Mouse (Mus musculus) ES-E14 (cell line): ENCODE results near the gene Wdr34. TPM values are rescaled to one million over a fixed set of nuclear protein-coding genes. Genes with fewer than 3 reads are reported as not detected.

ENCODE experiments used
- DNase-seq: peaks from one replicate; pipeline ENCODE4 v3.0.0-alpha.2; 2013; ENCODE audit warnings: low read depth, low spot score
- H3K27ac ChIP-seq: 2 replicates; pipeline ENCODE4 v1.5.1; 2012; ENCODE audit warnings: low read depth, mild to moderate bottlenecking, low read length, moderate library complexity, mixed read lengths; ENCODE audit not compliant: poor library complexity, insufficient read depth, severe bottlenecking
- H3K36me3 ChIP-seq: 2 replicates; pipeline ENCODE4 v1.6.1; 2012; ENCODE audit warnings: mild to moderate bottlenecking, low read length, moderate library complexity, mixed read lengths; ENCODE audit not compliant: control insufficient read depth, poor library complexity, insufficient read depth, severe bottlenecking
- H3K4me1 ChIP-seq, 2 experiments: fragments of 150-350 bp in 1 of 2; sonication (generic) in 1 of 2; 2 replicates each; pipeline ENCODE4 v1.6.1; 2012; ENCODE audit warnings: low read length in 2 of 2, mild to moderate bottlenecking in 1 of 2, mixed read lengths in 1 of 2; ENCODE audit not compliant: control insufficient read depth in 2 of 2, insufficient read depth in 2 of 2, poor library complexity in 1 of 2
- H3K4me3 ChIP-seq, 2 experiments: fragments of 150-350 bp in 1 of 2; sonication (generic) in 1 of 2; 2 replicates each; pipeline ENCODE4 v1.5.1; 2012; ENCODE audit warnings: low read length in 2 of 2, low read depth in 1 of 2, mild to moderate bottlenecking in 1 of 2, mixed read lengths in 1 of 2; ENCODE audit not compliant: insufficient read depth in 1 of 2, poor library complexity in 1 of 2, severe bottlenecking in 1 of 2
- H3K9ac ChIP-seq: 2 replicates; pipeline ENCODE4 v1.6.1; 2012; ENCODE audit warnings: low read depth, mild to moderate bottlenecking, low read length, mixed read lengths; ENCODE audit not compliant: poor library complexity, insufficient read depth, severe bottlenecking
- H3K9me3 ChIP-seq: fragments of 150-350 bp; sonication (generic); 2 replicates; pipeline ENCODE4 v1.6.1; 2012; ENCODE audit warnings: low read depth, mild to moderate bottlenecking, low read length; ENCODE audit not compliant: control insufficient read depth, insufficient read depth
- CHD2 ChIP-seq: IDR thresholded peaks from 2 replicates; pipeline ENCODE4 v1.6.1; 2014; ENCODE audit warnings: mild to moderate bottlenecking, low read depth, low read length, inconsistent platforms
- HCFC1 ChIP-seq: IDR thresholded peaks from 2 replicates; pipeline ENCODE4 v1.6.1; 2012; ENCODE audit warnings: low read length, inconsistent platforms, borderline replicate concordance; ENCODE audit not compliant: insufficient read depth
- MAFK ChIP-seq: IDR thresholded peaks from 2 replicates; pipeline ENCODE4 v1.6.1; 2014; ENCODE audit warnings: mild to moderate bottlenecking, low read depth, low read length, inconsistent platforms; ENCODE audit not compliant: insufficient read depth
- ZC3H11A ChIP-seq: IDR thresholded peaks from 2 replicates; pipeline ENCODE4 v1.6.1; 2012; ENCODE audit warnings: low read depth, mild to moderate bottlenecking, inconsistent platforms, low read length, borderline replicate concordance
- ZNF384 ChIP-seq: IDR thresholded peaks from 2 replicates; pipeline ENCODE4 v1.6.1; 2012; ENCODE audit warnings: low read depth, low read length, inconsistent platforms
- in situ Hi-C, 2 experiments: fragments of 600-800 bp; cut with MboI; formaldehyde crosslinking; loops; one replicate each; pipeline ENCODE4 v1.15.1; 2025; ENCODE audit warnings: low sequenced_read_pairs in 2 of 2, inconsistent platforms in 1 of 2; ENCODE audit not compliant: unreplicated experiment in 2 of 2
- total RNA-seq: library from RNA; depleted of rRNA; stranded (reverse); fragments of 300-350 nt; gene quantifications from 2 replicates; pipeline ENCODE4 v1.2.3, GENCODE M21; 2012

Gene Wdr34
- total RNA-seq, 1 experiment, result 22.6 TPM

- Histone ChIP-seq H3K27ac (no peak overlapping the region), H3K4me3 (peak overlapping the region; percentile 89 to 92), H3K9ac (peak overlapping the region; percentile 91), H3K9me3 (no peaks in the 10 kb centered on the region), H3K36me3 (peaks cover 23% of the 10 kb centered on the region), H3K4me1 (peaks cover 1 to 14% of the 10 kb centered on the region in 2 experiments; a peak in 2 of 4 replicates)
- in situ Hi-C loops, result no loop called here
- TF ChIP-seq ZNF384, result no peak
- TF ChIP-seq CHD2, result no peak
- TF ChIP-seq MAFK, result no peak
- TF ChIP-seq ZC3H11A, result no peak
- no peak for TF ChIP-seq HCFC1
- no peak for DNase-seq
Measured at GRCm38 (mm10) chr2:30092280-30092918, 43.7 kb upstream of the Wdr34 start.

- H3K9me3 ChIP-seq, result no peaks in the 10 kb centered on the region
- TF ChIP-seq MAFK, result no peak
- TF ChIP-seq ZC3H11A, result no peak
- TF ChIP-seq CHD2, result no peak
- no peak for TF ChIP-seq HCFC1
- no peak for TF ChIP-seq ZNF384
- H3K9ac ChIP-seq, result 0 out of 2 replicates have a peak overlapping the region, but pooled peaks have one; percentile 4
- no peak overlapping the region for H3K4me3 ChIP-seq
- H3K27ac ChIP-seq, result no peak overlapping the region
- no peak for DNase-seq
- H3K4me1 ChIP-seq, result peaks cover 1 to 19% of the 10 kb centered on the region in 2 experiments; a peak in 2 of 4 replicates
- in situ Hi-C loops, result no loop called here
- H3K36me3 ChIP-seq, result peaks cover 23% of the 10 kb centered on the region
Measured at GRCm38 (mm10) chr2:30091521-30091920, 42.8 kb upstream of the Wdr34 start.

- H3K36me3 ChIP-seq, result peaks cover 25% of the 10 kb centered on the region
Measured at GRCm38 (mm10) chr2:30087310-30087709, 38.6 kb upstream of the Wdr34 start.

GRCm38 (mm10) chr2:30084632-30085031 is 36.0 kb upstream of the Wdr34 start:
- in situ Hi-C loops, result no loop called here
- H3K36me3 ChIP-seq, result peaks cover 2% of the 10 kb centered on the region; the same call in 1 of the 2 replicates
- no peak overlapping the region for H3K27ac ChIP-seq
- peaks cover 3 to 14% of the 10 kb centered on the region in 2 experiments; a peak in 2 of 4 replicates for H3K4me1 ChIP-seq
- TF ChIP-seq ZNF384, result no peak
- no peak for TF ChIP-seq MAFK
- TF ChIP-seq ZC3H11A, result no peak
- TF ChIP-seq HCFC1, result no peak
- no peak for TF ChIP-seq CHD2
- DNase-seq, result no peak
- no peaks in the 10 kb centered on the region for H3K9me3 ChIP-seq
- peak overlapping the region; percentile 46; the same call in 1 of the 2 replicates for H3K9ac ChIP-seq
- peak overlapping the region in 1 of 2 experiments; percentile 23; a peak in 2 of 4 replicates for H3K4me3 ChIP-seq

More at GRCm38 (mm10) chr2:30087310-30087709, 38.6 kb upstream of the Wdr34 start:
- no peak for DNase-seq
- in situ Hi-C loops, result no loop called here
- Histone ChIP-seq H3K4me1 (peaks cover 3 to 14% of the 10 kb centered on the region in 2 experiments; a peak in 2 of 4 replicates), H3K4me3 (no peak overlapping the region), H3K9ac (no peak overlapping the region), H3K27ac (peak overlapping the region; percentile 74; the same call in 1 of the 2 replicates), H3K9me3 (no peaks in the 10 kb centered on the region)
- peak; percentile 66; the same call in 1 of the 2 replicates for TF ChIP-seq MAFK
- TF ChIP-seq CHD2, result no peak
